Mouse (Mus musculus) liver, postnatal 0 days (tissue): Measurements from ENCODE around the gene Etnk1.

Source experiments
- CTCF ChIP-seq: sonication (generic); IDR thresholded peaks from 2 replicates; pipeline ENCODE4 v1.5.1; 2016; ENCODE audit warnings: antibody characterized with exemption, low read depth
- EP300 ChIP-seq: IDR thresholded peaks from 2 replicates; pipeline ENCODE4 v1.6.1; 2016; ENCODE audit warnings: antibody characterized with exemption, low read depth, mild to moderate bottlenecking

DNA sequence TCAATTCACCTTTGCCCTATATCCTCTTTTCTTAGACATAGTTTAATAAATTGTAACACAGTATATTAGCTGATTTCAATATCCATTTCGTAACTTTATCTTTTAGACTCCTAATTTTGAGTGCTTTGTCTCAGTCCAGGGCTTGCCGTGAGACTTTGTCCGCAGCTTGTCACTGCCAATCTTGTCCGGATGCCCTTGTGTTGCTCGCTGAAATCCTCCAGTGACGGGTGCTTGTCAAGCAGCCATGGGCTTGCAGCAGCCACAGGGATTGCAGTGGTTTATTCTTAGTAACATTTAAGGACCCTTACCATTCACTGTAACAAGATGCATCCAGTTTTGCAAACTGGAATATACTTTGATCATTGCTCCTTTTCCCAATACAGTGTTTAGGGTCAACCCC is 26.6 kb downstream of the Etnk1 start:
- no peak for TF ChIP-seq CTCF
- no peak for TF ChIP-seq EP300
